Mouse (Mus musculus) midbrain, postnatal 0 days (tissue): ENCODE measurements around the gene Col6a5. TPM values are rescaled to one million over a fixed set of nuclear protein-coding genes. Genes with fewer than 3 reads are reported as not detected.

Experiments used
- ATAC-seq: fragments of 200-750 bp; cut with Nextera tagmentation; 2 replicates; pipeline ENCODE4 v1.8.0; 2017; ENCODE audit warnings: moderate number of reproducible peaks, mild to moderate bottlenecking, moderate TSS enrichment, moderate library complexity; ENCODE audit not compliant: low FRiP score
- DNase-seq: peaks from one replicate; pipeline ENCODE4 v3.0.0-alpha.2; 2015; ENCODE audit warnings: low spot score
- H3K27ac ChIP-seq: fragments of 300-500 bp; sonication (generic); 2 replicates; pipeline ENCODE4 v1.5.1; 2014; ENCODE audit warnings: low read depth, mild to moderate bottlenecking, low read length, mixed read lengths
- H3K27me3 ChIP-seq: fragments of 300-500 bp; sonication (generic); 2 replicates; pipeline ENCODE4 v1.6.1; 2014; ENCODE audit warnings: low read length, control low read depth, mixed read lengths; ENCODE audit not compliant: insufficient read depth
- H3K36me3 ChIP-seq: fragments of 300-500 bp; sonication (generic); 2 replicates; pipeline ENCODE4 v1.6.1; 2014; ENCODE audit warnings: low read length, control low read depth, mixed read lengths; ENCODE audit not compliant: insufficient read depth
- H3K4me1 ChIP-seq: fragments of 300-500 bp; sonication (generic); 2 replicates; pipeline ENCODE4 v1.6.1; 2014; ENCODE audit warnings: mild to moderate bottlenecking, control low read depth, antibody characterized with exemption, low read length, mixed read lengths; ENCODE audit not compliant: insufficient read depth
- H3K4me2 ChIP-seq: fragments of 300-500 bp; sonication (generic); 2 replicates; pipeline ENCODE4 v1.6.1; 2014; ENCODE audit warnings: low read depth, mild to moderate bottlenecking, low read length, mixed read lengths; ENCODE audit not compliant: poor library complexity, severe bottlenecking
- H3K4me3 ChIP-seq: fragments of 300-500 bp; sonication (generic); 2 replicates; pipeline ENCODE4 v1.5.1; 2014; ENCODE audit warnings: low read depth, mild to moderate bottlenecking, low read length, moderate library complexity
- H3K9ac ChIP-seq: fragments of 300-500 bp; sonication (generic); replicated peaks from 2 replicates; pipeline ENCODE4 v1.6.1; 2014; ENCODE audit warnings: mild to moderate bottlenecking, low read length, moderate library complexity, mixed read lengths; ENCODE audit not compliant: poor library complexity, severe bottlenecking
- H3K9me3 ChIP-seq: fragments of 300-500 bp; sonication (generic); 2 replicates; pipeline ENCODE4 v1.6.1; 2016; ENCODE audit warnings: low read length, control low read depth
- CTCF ChIP-seq: IDR thresholded peaks from 2 replicates; pipeline ENCODE4 v1.5.1; 2016; ENCODE audit warnings: antibody characterized with exemption, mild to moderate bottlenecking
- WGBS: fragments of 180-500 bp; shearing (Covaris S2); extraction: QIAGEN DNeasy Blood & Tissue Kit; methylation state at CpG from one replicate; pipeline ENCODE4 v1.1.7; 2014; 5-methylcytosine and 5-hydroxymethylcytosine counted together
- polyA plus RNA-seq: library from polyadenylated mRNA; unstranded; fragments of >200 nt; fragmentation: Nextera tagmentation; extraction: Ambion mirVana; gene quantifications from 2 replicates; pipeline ENCODE4 v1.2.1, GENCODE M21; 2015
- total RNA-seq: library from RNA; depleted of rRNA; stranded (reverse); fragments of >200 nt; gene quantifications from 2 replicates; pipeline ENCODE4 v1.2.3, GENCODE M21; 2014; rRNA removed

The Col6a5 gene
- total RNA-seq (0.42 and 0.49 TPM in 2 replicates), polyA plus RNA-seq (0.36 and 0.45 TPM in 2 replicates)

DNA sequence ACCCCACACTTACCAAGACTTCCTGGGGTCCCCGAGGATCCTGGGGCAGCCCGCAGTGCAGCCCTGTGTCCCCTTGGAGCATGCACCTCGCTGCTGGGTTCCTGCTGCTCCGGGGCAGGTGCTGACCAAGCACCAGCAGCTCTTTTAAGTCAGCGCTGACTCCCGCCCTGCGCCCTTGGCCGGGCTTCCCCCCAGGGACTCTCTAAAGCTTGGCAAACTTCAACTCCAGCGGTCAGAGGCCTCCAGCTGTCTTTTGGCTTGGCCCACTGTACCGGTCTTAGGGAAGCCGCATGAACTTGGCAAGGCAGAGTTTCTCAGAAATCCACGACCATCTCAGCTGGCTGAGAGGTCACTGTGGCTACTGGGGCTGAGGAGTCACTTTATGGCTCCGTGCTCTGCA lies at the start of gene Col6a5:
TSS of gene Col6a5 (minus strand) at position 111 of the 400 bp plus-strand sequence.
- no peak for DNase-seq
- Histone ChIP-seq H3K4me2 (no peak within 1 kb of the TSS), H3K4me1 (0 out of 2 replicates have a peak, but pooled peaks cover 5% of the 10 kb centered on the region), H3K9me3 (no peaks in the 10 kb centered on the region), H3K27me3 (0 out of 2 replicates have a peak, but pooled peaks cover 6% of the 10 kb centered on the region), H3K4me3 (no peak within 1 kb of the TSS), H3K9ac (no peak within 1 kb of the TSS), H3K36me3 (no peaks in the 10 kb centered on the region), H3K27ac (no peak within 1 kb of the TSS)
- ATAC-seq, result no peak
- WGBS, result 18% methylated on average over 13 of the region's 13 CpGs
- no peak for TF ChIP-seq CTCF

DNA sequence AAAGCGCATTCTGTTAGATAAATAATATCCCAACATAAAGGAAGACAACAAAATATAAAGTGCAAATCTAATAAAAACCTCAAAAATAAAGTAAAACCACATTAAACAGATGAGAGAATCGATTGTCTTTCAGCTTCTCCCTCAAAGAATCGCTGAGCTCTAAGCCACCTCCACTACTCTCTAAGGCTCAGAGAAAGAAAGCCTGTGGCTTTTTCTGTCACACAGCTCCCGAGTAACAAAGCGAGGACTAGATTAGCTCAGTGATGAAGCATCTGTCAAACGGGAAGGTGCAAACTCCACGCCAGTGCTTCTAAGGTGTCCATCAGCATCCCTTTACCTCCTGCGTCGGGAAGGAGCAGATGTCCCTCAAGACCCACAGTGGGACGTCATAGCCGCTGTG lies 37.5 kb upstream of the Col6a5 start:
- WGBS, result 48% methylated on average over 11 of the region's 11 CpGs
- Histone ChIP-seq H3K4me3 (no peak overlapping the region), H3K9me3 (no peaks in the 10 kb centered on the region), H3K36me3 (no peaks in the 10 kb centered on the region), H3K27ac (no peak overlapping the region), H3K4me1 (no peaks in the 10 kb centered on the region), H3K27me3 (no peaks in the 10 kb centered on the region), H3K4me2 (no peak overlapping the region), H3K9ac (no peak overlapping the region)
- ATAC-seq, result no peak
- peak; percentile 15 for DNase-seq
- no peak for TF ChIP-seq CTCF

- WGBS, result 61% methylated on average over 6 of the region's 6 CpGs
- Histone ChIP-seq H3K9ac (no peak overlapping the region), H3K36me3 (no peaks in the 10 kb centered on the region), H3K4me3 (no peak overlapping the region), H3K27ac (no peak overlapping the region), H3K4me1 (no peaks in the 10 kb centered on the region), H3K27me3 (no peaks in the 10 kb centered on the region), H3K9me3 (no peaks in the 10 kb centered on the region), H3K4me2 (no peak overlapping the region)
- TF ChIP-seq CTCF, result no peak
- ATAC-seq (no peak), DNase-seq (no peak)
Observed at GRCm38 (mm10) chr9:105992425-105992824, 32.0 kb upstream of the Col6a5 start.

- no peak overlapping the region for H3K9ac ChIP-seq
- no peak for TF ChIP-seq CTCF
- 72% methylated on average over 6 of the region's 6 CpGs for WGBS
- H3K4me1 ChIP-seq, result peaks cover 4% of the 10 kb centered on the region; the same call in 1 of the 2 replicates
- no peaks in the 10 kb centered on the region for H3K36me3 ChIP-seq
- H3K27ac ChIP-seq, result no peak overlapping the region
- no peak overlapping the region for H3K4me3 ChIP-seq
- no peaks in the 10 kb centered on the region for H3K27me3 ChIP-seq
- no peaks in the 10 kb centered on the region for H3K9me3 ChIP-seq
- ATAC-seq, result no peak
- DNase-seq, result no peak
- no peak overlapping the region for H3K4me2 ChIP-seq
Observed at GRCm38 (mm10) chr9:105990099-105990498, 29.7 kb upstream of the Col6a5 start.

- Histone ChIP-seq H3K27me3 (no peaks in the 10 kb centered on the region), H3K27ac (no peak overlapping the region), H3K9ac (no peak overlapping the region), H3K4me3 (no peak overlapping the region), H3K4me2 (no peak overlapping the region), H3K36me3 (no peaks in the 10 kb centered on the region), H3K4me1 (peaks cover 5% of the 10 kb centered on the region; the same call in 1 of the 2 replicates), H3K9me3 (no peaks in the 10 kb centered on the region)
- ATAC-seq (no peak), DNase-seq (no peak)
- WGBS, result 81% methylated on average over 6 of the region's 6 CpGs
- no peak for TF ChIP-seq CTCF
Observed at GRCm38 (mm10) chr9:105989468-105989867, 29.0 kb upstream of the Col6a5 start.

DNA sequence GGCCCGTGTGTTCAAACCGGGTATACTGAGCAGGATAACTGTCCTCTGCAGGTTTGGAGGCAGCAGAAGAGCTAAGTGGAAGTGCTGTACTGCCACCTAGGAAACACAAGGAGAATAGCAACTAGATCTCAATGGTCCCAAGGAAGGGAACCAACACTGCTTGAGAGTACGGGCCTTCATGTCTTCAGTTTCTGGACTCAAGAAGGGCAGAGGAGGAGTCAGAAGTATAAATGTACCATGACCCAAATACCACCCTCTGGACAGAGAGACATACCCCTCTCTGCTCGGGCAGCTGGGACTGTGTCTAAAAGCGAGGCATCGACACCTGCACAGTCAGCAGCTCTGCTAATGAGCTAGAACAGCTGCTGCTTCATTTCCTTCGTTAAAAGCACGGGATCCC lies 27.7 kb upstream of the Col6a5 start:
- H3K4me3 ChIP-seq, result no peak overlapping the region
- ATAC-seq, result no peak
- no peak overlapping the region for H3K4me2 ChIP-seq
- peaks cover 5% of the 10 kb centered on the region; the same call in 1 of the 2 replicates for H3K4me1 ChIP-seq
- DNase-seq, result peak; percentile 61
- no peaks in the 10 kb centered on the region for H3K27me3 ChIP-seq
- WGBS, result 58% methylated on average over 8 of the region's 8 CpGs
- H3K27ac ChIP-seq, result no peak overlapping the region
- TF ChIP-seq CTCF, result peak; percentile 79
- no peaks in the 10 kb centered on the region for H3K36me3 ChIP-seq
- no peak overlapping the region for H3K9ac ChIP-seq
- H3K9me3 ChIP-seq, result no peaks in the 10 kb centered on the region
